Mouse (Mus musculus) thymus, adult 2 months (tissue): Measurements from ENCODE around the gene Cish.

ENCODE experiments used
- CTCF ChIP-seq: fragments of 200-500 bp; IDR thresholded peaks from 2 replicates; pipeline ENCODE4 v1.5.1; 2012; ENCODE audit warnings: mild to moderate bottlenecking, control low read depth, low read length, moderate library complexity, borderline replicate concordance; ENCODE audit not compliant: control insufficient read depth, poor library complexity, insufficient read depth; ENCODE audit errors: extremely low read depth
- POLR2A ChIP-seq: fragments of 200-500 bp; IDR thresholded peaks from 2 replicates; pipeline ENCODE4 v1.6.1; 2012; ENCODE audit warnings: mild to moderate bottlenecking, low read length, control low read depth, moderate library complexity; ENCODE audit not compliant: control insufficient read depth, poor library complexity, insufficient read depth; ENCODE audit errors: extremely low read depth

DNA sequence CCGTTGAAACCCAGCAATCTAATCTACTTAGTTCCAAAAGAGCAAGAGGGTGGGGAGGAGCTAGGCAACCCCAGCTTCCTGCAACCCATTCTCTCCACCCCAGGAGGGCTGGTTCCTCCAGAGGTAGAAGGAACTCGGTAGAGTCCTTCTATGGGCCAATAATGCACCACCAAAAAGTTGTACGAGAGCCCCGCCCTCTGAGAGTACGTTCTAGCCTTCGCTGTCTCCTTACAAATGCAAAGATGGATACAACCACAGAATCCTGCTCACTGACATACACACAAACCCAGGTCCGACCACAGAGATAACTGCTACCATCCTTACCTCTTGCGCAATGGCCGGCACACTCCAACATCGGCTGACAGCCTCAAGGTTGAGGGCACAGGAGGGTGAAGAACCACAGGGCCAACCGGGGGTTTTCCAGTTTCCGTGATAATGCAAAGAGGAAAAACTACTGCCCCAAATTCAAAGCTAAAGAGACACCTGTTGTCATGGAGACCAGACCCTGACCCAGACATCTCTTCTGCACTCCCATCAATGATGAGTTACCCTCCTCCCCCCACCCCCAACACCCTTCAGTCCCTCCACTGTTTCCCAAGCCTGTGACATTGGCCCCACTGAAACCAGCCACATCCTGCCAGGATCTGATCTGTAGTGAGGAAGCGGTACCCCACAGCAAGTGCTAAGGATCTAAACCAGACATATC, 15.4 kb upstream of the Cish start:
- TF ChIP-seq CTCF (no peak), POLR2A (no peak)
